Mouse (Mus musculus) testis, adult 2 months (tissue): ENCODE results near the gene Gm36176. TPM values are rescaled to one million over a fixed set of nuclear protein-coding genes. Genes with fewer than 3 reads are reported as not detected.
A peak's percentile ranks its signal among the peaks of the same experiment; 100 is the strongest.

Source experiments
- H3K27ac ChIP-seq: fragments of 200-500 bp; 2 replicates; pipeline ENCODE4 v1.5.1; 2012; ENCODE audit warnings: low read depth, low read length; ENCODE audit not compliant: control insufficient read depth, insufficient read depth
- H3K27me3 ChIP-seq: fragments of 200-500 bp; 2 replicates; pipeline ENCODE4 v1.6.1; 2012; ENCODE audit warnings: mild to moderate bottlenecking, low read length, moderate library complexity; ENCODE audit not compliant: control insufficient read depth, insufficient read depth
- H3K36me3 ChIP-seq: fragments of 200-500 bp; 2 replicates; pipeline ENCODE4 v1.6.1; 2012; ENCODE audit warnings: mild to moderate bottlenecking, low read length; ENCODE audit not compliant: control insufficient read depth, insufficient read depth
- H3K4me1 ChIP-seq: fragments of 200-500 bp; 2 replicates; pipeline ENCODE4 v1.6.1; 2012; ENCODE audit warnings: low read length; ENCODE audit not compliant: control insufficient read depth, insufficient read depth
- H3K4me3 ChIP-seq: fragments of 200-500 bp; 2 replicates; pipeline ENCODE4 v1.5.1; 2012; ENCODE audit warnings: low read depth, mild to moderate bottlenecking, low read length, moderate library complexity, mixed read lengths; ENCODE audit not compliant: control insufficient read depth
- CTCF ChIP-seq: fragments of 200-500 bp; IDR thresholded peaks from 2 replicates; pipeline ENCODE4 v1.5.1; 2012; ENCODE audit warnings: low read depth, mild to moderate bottlenecking, inconsistent platforms, low read length, moderate library complexity; ENCODE audit not compliant: control insufficient read depth, insufficient read depth, insufficient replicate concordance
- POLR2A ChIP-seq: fragments of 200-500 bp; IDR thresholded peaks from 2 replicates; pipeline ENCODE4 v1.6.1; 2012; ENCODE audit warnings: low read depth, mild to moderate bottlenecking, inconsistent platforms, low read length, moderate library complexity; ENCODE audit not compliant: control insufficient read depth
- polyA plus RNA-seq: library from polyadenylated mRNA; depleted of rRNA; stranded (reverse); fragments of >200 nt; gene quantifications from 2 replicates; pipeline ENCODE4 v1.2.3, GENCODE M21; 2012

The Gm36176 gene
- polyA plus RNA-seq, 1 experiment, result not detected

- Histone ChIP-seq H3K36me3 (no peaks in the 10 kb centered on the region), H3K27ac (no peak within 1 kb of the TSS), H3K27me3 (no peaks in the 10 kb centered on the region), H3K4me1 (no peaks in the 10 kb centered on the region), H3K4me3 (no peak within 1 kb of the TSS)
- TF ChIP-seq POLR2A (no peak), CTCF (no peak)
These were observed 6.0 kb downstream of the Gm36176 start, which contains the start of gene Gm10318 for GRCm38 (mm10) chr10:77852559-77852958. TSS of gene Gm10318 (plus strand) at chr10:77852859.

- H3K4me3 ChIP-seq, result no peak within 1 kb of the TSS
These were observed 15.1 kb downstream of the Gm36176 start, which contains the start of gene Gm3285 for GRCm38 (mm10) chr10:77861675-77862074. TSS of gene Gm3285 (plus strand) at chr10:77861975.

GRCm38 (mm10) chr10:77864067-77864761, 17.6 kb downstream of the Gm36176 start:
- TF ChIP-seq CTCF (no peak), POLR2A (no peak)
- no peaks in the 10 kb centered on the region for H3K27me3 ChIP-seq
- no peaks in the 10 kb centered on the region for H3K4me1 ChIP-seq
- H3K36me3 ChIP-seq, result no peaks in the 10 kb centered on the region
- no peak overlapping the region for H3K27ac ChIP-seq
- peak overlapping the region; percentile 3; the same call in 1 of the 2 replicates for H3K4me3 ChIP-seq

More at GRCm38 (mm10) chr10:77861675-77862074, 15.1 kb downstream of the Gm36176 start, which contains the start of gene Gm3285:
- Histone ChIP-seq H3K27me3 (no peaks in the 10 kb centered on the region), H3K4me1 (no peaks in the 10 kb centered on the region), H3K36me3 (no peaks in the 10 kb centered on the region), H3K27ac (no peak within 1 kb of the TSS)
- no peak for TF ChIP-seq CTCF
- TF ChIP-seq POLR2A, result no peak

- H3K36me3 ChIP-seq, result no peaks in the 10 kb centered on the region
- H3K27ac ChIP-seq, result no peak overlapping the region
- peak overlapping the region; percentile 3; the same call in 1 of the 2 replicates for H3K4me3 ChIP-seq
- H3K4me1 ChIP-seq, result no peaks in the 10 kb centered on the region
- no peaks in the 10 kb centered on the region for H3K27me3 ChIP-seq
- no peak for TF ChIP-seq POLR2A
- TF ChIP-seq CTCF, result no peak
These were observed 18.1 kb downstream of the Gm36176 start for GRCm38 (mm10) chr10:77864762-77865143.

DNA sequence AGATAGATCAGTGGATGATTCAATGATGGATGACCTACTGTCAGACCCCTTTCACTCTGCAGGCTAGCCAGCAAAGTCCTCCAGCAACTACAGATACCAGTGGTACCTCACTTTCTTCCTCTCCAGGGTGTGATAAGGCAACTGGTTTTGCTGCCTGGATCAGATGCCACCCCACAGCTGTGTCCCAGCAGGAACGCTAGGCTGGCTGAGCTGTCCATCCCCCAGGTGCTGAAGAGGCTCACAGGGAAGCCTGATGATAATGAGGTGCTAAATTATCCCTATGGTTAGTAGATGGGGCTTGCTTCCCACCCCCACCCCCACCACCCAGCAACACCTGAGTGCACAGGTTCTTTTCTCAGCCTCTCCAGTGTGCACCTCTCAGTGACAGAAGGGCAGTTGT, 20.9 kb downstream of the Gm36176 start:
- no peaks in the 10 kb centered on the region for H3K4me1 ChIP-seq
- no peaks in the 10 kb centered on the region for H3K36me3 ChIP-seq
- H3K4me3 ChIP-seq, result no peak overlapping the region
- no peak overlapping the region for H3K27ac ChIP-seq
- no peaks in the 10 kb centered on the region for H3K27me3 ChIP-seq
- TF ChIP-seq CTCF, result no peak
- no peak for TF ChIP-seq POLR2A

DNA sequence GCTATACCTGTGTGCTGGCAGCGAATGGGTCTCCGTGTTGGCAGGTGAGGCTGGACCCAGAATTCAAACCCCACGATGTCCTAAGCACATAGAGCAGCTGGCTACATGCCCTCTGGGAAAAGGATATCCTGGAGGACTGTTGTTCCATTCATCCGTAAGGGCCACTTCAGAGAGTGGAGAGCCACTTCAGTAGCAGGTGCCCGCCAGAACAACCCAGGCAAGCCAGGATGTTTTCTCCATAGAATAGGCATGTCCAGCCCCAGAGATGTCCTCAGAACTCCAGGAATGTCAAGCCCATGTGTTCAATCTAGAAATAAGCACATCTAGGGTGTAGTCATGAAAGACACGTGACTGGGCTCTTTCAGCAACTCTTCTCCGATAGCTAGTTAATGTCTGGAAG, 23.0 kb downstream of the Gm36176 start:
- no peaks in the 10 kb centered on the region for H3K4me1 ChIP-seq
- no peaks in the 10 kb centered on the region for H3K27me3 ChIP-seq
- H3K36me3 ChIP-seq, result no peaks in the 10 kb centered on the region
- no peak overlapping the region for H3K4me3 ChIP-seq
- no peak for TF ChIP-seq CTCF
- TF ChIP-seq POLR2A, result no peak
- H3K27ac ChIP-seq, result no peak overlapping the region

DNA sequence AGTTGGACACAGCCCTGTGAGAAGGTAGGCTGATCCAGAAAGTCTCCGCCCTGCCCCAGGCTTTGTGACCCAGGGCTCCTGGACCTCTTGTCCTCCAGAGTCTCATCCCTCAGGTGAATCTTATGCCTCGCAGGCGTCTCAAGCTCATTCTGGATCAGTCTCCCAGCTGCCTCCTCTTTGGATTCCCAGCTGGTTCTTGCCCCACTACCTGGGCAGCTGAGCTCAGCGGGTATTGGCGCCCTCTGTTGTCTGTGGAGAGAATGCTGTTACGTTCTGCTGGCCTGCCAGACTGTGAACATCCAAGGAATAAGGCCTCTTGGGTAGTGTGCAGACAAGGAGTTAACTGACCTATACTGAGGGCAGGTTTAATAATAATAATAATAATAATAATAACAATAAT, 32.4 kb downstream of the Gm36176 start:
- H3K36me3 ChIP-seq, result no peaks in the 10 kb centered on the region
- H3K27ac ChIP-seq, result no peak overlapping the region
- H3K27me3 ChIP-seq, result no peaks in the 10 kb centered on the region
- H3K4me3 ChIP-seq, result no peak overlapping the region
- TF ChIP-seq CTCF, result peak; percentile 46; the same call in 1 of the 2 replicates
- TF ChIP-seq POLR2A, result no peak
- H3K4me1 ChIP-seq, result no peaks in the 10 kb centered on the region; the same call in 1 of the 2 replicates

GRCm38 (mm10) chr10:77880305-77880704, 33.7 kb downstream of the Gm36176 start:
- no peaks in the 10 kb centered on the region for H3K36me3 ChIP-seq

More at GRCm38 (mm10) chr10:77880305-77880704, 33.7 kb downstream of the Gm36176 start:
- no peak overlapping the region for H3K27ac ChIP-seq
- H3K4me1 ChIP-seq, result no peaks in the 10 kb centered on the region; the same call in 1 of the 2 replicates
- no peak overlapping the region for H3K4me3 ChIP-seq
- H3K27me3 ChIP-seq, result no peaks in the 10 kb centered on the region
- no peak for TF ChIP-seq CTCF
